Mouse (Mus musculus) cerebellum, adult 11-12 months (tissue): ENCODE measurements at regions not wholly inside any gene's neighbourhood (a gene's known extent, or its start where the extent isn't known, plus 50 kb on each side); places are given as distances from the start of the nearest gene placed in this dataset.
"Not testable (repeated sequence)": the region's sequence is repeated elsewhere in the genome, so short reads cannot be mapped to it uniquely, and the experiment has no call there.

Source experiments
- DNase-seq: peaks from one replicate; pipeline ENCODE4 v3.0.0; 2022

DNA sequence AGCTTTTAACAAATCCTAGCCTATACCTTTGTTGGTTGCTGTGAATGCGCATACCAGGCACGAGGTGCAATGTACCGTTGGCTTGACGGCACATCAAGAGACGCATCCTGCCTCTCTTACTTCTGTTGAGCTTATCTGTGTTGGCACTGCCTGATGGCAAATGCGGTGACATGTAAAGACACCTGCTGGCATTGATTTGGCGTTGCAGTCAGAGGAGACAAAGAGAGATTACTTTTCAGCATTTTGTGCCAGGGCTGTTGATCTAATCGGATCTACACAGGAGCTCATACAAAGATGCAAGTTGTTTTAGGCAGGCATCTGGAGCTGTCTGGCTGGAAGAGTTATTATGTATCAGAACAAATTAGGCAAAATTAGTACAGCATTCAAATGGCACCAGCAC lies 331.5 kb upstream of the Cwc22 start:
- DNase-seq: no peak

DNA sequence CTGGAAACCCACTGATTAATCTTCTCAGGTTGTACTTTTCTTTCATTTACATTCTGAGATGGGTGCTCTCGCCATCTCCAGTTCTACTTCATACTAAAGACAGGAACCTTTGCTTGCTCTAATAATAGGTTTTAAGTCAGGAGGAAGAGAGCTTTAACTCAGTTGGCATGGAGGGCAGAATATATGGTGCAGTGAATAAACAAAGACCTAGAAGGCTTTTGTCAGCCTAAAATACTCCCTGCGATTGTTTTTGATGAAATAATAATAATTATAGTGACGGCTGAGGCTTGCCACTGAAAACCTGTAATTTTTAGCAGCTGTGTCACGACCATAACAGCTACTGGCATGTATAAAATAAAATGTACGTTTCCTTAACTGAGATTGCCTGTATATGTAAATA lies 327.9 kb upstream of the Cwc22 start:
- DNase-seq: no peak

DNA sequence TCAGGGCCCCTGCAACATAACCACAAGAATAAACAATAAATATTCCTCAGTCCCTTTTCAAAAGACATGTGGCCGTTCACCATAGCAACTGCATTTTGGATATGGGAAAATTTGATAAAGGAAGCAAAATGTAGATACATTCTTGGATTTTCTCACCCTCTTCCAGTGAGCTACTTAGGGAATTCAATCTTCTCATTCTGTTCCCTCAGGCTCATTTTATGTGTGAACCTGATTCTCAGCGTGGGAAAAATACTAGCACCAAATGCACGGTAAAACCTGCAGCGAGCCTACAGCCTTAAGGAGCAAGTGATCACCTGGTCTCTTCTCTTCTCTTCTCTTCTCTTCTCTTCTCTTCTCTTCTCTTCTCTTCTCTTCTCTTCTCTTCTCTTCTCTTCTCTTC lies 322.5 kb upstream of the Cwc22 start:
- no peak for DNase-seq

DNA sequence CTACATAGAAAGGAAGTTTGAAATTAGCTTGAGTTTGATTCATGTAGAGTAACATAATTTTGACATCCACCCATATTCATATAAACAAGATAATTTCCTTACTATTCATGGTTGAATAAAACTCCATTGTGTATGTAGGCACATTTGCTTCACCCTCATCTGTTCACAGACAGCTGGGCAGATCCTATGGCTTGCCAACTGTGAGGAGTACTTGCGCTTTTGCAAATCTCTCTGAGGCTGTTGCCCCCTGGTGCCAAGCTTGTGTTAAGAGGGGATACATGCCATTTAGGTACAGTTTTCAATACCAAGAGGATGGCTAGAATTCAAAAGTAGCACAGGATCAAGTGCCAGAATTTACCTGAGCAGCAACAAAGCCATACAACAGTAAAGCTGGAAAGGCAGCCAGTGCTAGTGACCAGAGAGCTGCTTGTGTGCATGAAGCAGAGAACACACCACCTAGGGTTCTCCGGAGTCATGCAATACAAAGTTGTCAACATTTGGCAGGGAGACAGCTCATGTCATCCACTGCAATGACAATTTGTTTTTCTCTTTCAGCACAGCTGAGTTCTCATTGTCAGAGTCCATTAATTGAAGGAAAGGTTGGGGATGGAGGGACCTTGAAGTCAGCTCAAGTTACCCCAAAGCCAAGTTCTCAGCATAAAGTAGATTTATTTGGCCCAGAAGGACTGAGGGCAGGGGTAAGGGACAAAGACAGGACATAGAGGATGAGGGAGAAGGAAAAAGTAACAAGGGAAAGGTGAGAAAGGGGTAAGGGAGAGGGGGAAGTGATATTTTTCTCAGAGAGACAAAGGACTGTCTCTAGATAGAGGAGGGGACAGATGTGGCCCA lies 321.6 kb upstream of the Cwc22 start:
- DNase-seq: no peak

DNA sequence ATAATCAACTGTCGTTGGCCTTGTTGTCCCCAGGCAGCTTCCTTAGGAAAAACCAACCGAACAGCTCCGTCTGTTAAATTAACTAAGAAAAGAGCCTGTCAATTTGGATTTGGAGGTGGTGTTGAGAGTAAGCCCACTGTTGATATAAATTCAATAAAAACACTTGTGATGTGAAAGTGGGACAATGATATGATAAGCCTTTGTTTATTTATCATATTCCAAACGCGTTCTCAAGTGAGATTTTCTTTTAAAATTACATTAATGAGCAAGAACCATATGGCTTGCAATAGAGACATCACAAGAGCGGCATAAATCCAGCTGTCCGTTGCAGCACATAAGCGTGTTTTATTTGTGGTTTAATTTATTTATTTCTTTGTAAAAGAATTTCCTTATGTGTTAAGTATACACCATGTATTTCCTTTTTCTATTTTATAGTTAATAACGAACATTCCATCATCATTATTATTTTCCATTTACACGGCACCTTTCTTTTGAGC lies 307.5 kb upstream of the Cwc22 start:
- DNase-seq: no peak

DNA sequence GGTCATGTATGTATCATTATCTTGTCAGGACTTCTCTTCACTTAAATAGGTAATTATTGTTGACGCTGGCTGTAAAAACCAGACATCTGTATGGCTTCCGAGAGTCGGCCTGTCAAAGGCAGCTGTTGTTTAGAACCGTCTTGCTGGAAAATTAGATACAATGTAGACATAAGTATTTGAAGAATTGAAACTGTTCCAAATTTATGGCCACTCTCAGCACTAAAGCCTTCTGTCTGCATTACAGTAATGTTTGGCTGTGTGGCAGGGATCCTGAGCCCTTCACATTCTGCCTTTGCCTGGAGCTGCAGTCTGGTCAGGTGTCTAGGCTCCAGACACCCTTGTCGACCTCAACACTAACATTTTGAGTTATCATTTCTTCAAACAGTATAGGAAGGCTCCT lies 300.2 kb upstream of the Cwc22 start:
- no peak for DNase-seq

DNA sequence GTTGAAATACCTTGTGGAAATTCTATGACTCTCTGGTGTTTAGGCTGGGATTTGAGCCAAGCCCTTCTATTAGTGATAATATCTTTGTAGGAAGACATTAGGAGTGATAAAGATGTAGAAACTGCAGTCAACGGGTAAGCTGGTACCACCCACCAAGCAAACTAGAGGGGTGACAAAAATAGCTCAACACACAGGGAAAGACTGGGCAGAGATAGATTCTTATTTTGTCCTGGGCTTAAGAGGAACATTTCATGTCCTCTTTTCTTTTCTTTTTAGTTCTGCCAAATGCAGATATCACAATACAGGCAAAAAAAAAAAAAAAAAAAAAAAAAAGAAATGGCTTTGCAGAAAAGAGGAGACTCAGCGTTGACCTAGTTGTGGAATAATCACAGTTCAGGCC lies 294.1 kb upstream of the Cwc22 start:
- no peak for DNase-seq

DNA sequence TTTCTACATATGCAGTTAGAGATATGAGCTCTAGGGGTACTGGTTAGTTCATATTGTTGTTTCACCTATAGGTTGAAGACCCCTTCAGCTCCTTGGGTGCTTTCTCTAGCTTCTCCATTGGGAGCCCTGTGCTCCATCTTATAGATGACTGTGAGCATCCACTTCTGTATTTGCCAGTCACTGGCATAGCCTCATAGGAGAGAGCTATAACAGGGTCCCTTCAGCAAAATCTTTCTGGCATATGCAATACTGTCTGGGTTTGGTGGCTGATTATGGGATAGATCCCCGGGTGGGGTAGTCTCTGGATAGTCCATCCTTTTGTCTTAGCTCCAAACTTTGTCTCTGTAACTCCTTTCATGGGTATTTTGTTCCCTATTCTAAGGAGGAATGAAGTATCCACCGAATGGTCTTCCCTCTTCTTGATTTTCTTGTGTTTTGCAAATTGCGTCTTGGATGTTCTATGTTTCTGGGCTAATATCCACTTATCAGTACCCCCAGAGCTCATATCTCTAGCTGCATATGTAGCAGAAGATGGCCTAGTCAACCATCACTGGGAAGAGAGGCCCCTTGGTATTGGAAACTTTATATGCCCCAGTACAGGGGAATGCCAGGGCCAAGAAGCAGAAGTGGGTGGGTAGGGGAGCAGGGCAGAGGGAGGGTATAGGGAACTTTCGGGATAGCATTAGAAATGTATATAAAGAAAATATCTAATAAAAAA lies 279.4 kb upstream of the Cwc22 start:
- DNase-seq: not testable (repeated sequence)

DNA sequence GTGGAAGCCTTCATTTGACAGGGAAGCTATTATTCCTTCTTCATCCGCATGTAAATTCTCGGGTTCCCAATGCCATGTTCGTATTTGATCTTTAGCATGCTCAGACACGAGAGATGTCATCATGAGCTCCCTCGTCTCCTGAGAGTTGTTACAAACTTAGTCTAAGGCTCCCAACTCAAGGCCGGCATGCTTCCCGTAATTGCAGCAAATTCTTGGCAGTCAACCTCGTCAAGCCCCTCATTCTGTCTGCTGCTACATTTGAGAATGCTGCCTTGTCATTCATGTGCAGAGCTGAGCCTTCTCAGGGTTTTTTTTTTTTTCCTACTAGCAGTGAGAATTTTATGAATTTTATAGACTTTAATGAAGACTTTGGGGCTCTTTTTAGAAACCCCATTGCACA lies 268.3 kb upstream of the Cwc22 start:
- DNase-seq: no peak

DNA sequence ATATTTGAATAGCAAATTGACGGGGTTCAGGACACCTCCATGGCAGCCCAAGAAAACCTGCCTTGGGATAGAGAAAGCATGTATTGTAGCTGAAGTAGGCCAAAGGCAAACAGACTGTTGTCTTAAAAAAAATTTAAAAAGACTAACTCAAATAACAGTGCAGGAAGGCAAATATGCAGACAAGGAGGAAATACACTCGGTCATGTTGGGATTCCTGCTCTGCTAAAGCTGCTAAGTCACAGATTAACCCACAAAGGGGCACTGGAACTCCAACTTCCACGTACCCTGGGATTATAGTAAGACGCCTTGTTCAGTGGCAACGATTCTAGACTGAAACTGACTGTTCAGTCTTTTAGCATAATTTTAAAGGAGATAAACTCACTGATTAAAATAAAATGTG lies 258.9 kb upstream of the Cwc22 start:
- no peak for DNase-seq

DNA sequence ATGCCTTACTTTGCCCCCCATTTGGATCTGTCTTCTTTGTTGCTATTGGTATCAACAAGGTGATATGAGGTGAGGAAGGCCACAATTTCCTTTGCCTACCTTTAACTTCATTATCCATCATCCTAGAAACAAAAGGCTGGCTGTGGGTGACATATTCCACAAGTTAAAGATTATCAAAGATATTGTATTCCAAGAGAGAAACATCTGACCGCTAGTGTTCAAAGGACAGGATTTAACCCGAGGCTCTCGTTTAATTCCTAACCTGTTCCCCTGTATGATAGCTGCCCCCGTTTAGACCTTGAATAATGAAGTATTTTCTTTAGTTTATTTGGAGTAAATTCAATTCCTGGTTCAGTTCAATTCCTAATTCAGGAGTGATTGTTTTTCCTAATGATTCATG lies 249.8 kb upstream of the Cwc22 start:
- no peak for DNase-seq

DNA sequence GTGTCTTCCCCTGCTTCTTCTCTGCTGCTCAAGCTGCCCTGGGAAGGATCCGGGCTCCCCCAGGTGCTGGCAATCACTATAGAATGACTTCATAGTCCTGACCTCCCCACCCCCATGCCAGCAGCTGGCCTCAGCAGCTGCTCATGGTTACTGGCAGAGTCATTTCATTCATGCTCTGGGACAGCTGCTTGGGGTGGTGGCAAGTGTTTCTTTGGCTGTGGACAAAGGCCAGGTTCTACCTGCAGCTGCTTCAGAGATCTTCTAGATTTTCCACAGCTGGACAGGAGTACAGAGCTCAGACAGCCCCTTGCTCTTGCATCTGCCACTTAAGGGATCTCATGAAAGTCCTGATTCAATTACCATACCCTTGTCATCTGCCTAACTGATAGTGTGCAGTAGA lies 243.4 kb upstream of the Cwc22 start:
- no peak for DNase-seq

DNA sequence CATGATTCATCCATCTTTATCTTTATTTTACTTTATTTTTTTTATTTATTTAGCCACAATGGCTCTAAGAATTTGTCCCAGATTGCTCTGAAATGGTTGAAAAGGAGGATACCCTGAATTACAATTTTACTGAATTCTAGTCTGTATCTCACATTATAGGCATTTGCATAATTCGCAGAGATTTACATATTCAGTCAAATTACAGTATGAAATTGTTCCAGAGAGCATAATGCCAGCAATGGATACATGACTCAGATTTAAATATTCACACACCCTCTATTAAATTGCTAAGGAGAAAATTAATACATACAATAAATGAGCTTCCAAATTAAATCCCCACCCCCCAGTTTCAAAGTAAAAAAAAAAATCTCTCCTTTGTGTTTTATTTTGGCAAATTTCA lies 238.8 kb upstream of the Cwc22 start:
- DNase-seq: no peak

DNA sequence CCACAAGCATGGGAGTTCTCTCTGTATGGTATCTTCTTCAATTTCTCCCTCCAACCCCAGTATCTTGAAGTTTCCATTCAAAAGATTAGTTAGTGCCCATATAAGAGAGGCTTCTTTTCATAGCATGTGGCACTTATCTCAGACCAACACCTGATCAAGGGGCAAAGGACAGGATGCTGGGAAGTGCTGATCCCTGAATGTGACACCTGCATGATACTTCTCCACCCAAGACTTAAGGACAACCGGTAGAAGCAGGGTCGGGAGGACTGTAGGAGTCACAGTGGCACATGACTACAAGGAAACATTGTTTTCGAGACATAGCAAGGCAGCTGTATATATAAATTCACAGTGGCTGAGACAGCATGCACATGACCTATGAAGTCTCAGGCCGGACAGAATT lies 227.6 kb upstream of the Cwc22 start:
- no peak for DNase-seq

DNA sequence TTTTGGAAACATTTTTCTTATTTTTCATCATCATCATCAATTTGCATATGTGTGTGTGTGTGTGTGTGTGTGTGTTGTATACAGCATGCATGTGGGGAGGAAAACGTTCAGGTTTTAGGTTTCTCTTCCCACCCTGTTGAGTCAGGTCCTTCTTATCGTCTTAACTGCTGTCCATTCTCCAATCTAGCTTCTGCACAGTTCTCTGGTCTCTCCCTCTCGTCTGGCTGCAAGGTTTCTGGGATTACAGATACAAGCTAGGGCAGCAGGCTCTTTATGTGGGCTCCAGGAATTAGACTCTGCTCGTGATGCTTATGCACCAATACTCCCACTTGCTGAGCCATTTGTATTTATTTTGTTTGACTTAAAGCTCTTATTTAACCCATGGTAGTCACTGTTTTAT lies 226.6 kb upstream of the Cwc22 start:
- no peak for DNase-seq

DNA sequence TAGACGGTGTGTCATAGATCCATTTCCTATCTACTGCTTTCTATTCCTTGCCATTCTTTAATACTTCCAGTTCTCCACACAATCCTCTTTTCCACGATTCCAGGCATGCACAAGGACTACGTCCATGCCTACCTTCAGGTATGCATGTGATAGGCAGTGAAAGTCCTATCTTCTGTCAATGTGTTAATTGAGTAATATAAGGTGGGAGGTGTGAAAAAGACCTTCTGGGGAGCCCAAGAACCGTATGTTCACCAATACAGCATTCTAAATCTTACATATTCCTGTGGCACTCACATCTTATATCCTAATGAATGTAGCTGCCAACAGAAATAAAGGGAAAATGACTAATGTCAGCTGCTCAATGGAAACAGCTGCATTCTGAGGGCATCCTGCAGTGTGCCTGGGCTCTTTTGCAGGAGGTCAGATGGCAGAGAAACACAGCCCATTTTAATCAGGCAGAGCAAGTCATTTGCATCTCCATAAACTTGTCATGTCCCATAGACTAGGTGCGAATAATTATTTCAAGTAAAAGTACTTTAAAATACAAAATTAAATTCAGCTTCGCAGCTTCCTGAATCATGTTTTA lies 224.1 kb upstream of the Cwc22 start:
- DNase-seq: no peak

DNA sequence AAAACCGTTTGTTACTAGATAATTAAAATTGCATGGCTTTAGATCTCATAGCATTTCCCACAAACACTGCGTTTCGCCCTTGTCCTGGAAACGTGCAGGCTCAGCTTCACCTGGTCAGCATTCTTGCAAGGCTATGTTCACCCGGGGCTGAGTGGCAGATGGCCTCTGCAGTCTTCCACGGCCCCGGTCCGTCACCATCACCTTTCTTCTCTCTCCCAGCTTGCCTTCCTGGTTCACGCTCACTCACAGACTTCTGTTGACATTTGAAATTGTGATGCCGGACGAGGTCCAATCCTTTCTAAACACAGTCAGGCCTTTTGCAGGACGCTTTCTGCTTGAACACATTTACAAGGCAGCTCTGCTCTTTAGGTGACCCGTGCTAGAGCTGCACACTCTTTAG lies 219.3 kb upstream of the Cwc22 start:
- peak; percentile 66 for DNase-seq

DNA sequence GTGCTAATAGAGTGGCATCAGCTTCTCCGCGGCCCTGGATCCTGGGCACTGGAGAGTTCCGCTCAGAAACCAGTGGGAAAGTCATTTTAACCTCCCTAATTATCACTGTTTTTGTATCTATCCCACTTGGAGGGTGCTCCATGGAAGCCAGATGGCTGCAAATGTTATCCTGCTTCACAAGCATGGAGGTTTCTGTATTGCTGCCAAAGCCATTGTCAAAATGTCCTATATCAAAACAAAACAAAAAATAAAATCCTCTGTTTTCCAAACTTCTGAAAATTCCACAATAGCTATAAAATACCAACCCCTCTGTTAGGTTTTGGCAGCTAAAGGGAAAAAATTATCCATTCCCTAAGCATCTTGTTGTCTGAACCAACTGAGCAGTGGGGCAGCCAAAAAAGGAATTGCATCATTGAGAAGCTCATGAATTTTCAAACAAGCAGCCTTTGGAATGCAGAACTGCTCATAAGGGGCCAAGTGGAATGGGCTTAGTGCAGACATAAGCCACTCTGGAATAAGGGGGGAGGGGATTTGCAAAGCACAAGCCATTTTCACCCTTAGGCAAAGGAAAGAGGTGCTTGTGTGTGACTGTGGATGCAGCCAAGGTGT lies 213.8 kb upstream of the Cwc22 start:
- peak; percentile 69 for DNase-seq

DNA sequence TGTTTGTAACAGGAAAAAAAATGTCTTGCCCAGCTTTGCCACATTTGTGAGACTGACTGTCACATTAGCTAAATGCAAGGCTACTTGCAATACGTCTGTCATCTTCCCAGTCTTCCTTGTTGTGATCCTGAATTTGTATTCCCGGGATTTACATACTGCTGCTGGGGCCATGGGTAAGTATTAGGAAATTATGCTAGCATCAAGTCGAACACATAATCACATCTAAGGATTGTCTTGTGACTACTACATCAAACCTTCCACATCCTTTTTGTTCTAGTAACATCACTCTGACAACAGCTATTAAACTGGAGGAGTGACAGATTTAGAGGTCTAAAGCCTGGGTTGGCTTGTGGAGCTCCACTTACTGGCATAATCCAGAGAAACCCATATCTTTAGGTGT lies 164.2 kb upstream of the Cwc22 start:
- DNase-seq: no peak

DNA sequence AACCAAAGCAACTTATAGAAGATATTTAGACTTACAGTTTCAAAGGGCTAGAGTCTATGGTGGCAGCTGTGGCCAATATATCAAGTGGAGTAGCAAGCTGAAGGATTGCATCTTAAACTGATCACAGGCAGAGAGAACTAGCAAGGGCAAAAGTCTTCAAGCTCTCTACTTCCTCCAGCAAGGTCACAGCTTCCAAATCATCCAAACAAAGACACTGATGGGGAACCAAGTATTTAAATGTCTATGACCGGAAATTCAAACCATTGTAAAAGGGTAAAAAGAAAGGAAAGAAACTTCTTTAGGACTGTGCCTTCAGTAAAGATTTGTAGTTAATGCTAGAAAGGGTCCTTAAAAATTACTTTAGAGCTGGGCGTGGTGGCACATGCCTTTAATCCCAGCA lies 149.4 kb upstream of the Cwc22 start:
- no peak for DNase-seq

DNA sequence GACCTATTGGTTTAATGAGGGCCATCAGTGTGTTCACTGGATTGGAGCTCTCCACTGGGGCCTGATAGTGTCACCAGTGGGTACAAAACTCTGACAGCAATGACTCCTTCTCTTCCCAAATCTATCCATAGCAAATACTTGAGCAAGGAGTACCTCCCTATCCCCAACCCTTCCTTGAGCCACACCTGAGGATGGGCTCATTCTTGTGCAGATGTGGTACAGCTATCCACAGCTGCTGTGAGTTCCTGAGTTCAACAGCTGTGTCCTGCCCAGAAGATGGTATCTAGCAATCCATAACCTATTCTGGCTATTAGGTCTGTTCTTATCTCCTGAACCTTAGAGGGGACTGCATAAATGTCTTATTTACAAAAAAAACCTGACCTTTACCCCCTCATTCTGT lies 148.7 kb upstream of the Cwc22 start:
- no peak for DNase-seq

DNA sequence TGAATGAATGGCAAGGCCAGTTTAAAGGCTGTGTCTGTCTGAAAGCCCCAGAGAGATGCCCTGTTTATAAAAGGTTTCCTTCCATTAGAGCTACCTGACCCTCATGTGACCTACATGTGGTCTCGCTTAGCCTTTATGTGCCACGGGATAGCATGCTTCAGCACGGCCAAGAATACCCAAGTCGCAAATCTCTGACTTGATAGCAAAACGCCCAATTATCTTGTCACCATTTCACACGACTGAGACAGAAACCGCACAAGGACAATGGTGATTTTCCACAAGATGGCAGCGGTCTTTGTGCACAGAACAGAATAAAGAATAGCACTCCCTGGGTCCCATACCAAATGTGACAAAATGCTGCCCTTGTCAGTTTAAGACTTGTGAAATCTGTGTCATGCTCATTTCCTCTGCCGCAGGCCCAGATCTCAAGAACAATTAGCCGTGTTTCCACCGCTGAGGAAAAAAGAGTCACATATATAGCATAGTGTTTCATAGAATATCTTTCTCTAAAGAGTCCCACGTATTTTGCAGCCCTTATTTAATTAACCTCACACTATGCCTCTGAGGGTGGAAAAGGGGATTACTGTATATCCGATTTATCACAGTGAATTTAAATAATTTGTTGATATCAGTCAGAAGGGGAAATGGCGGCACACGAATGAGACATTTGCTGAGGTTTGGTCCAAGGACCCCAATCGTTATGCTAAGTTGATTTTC lies 118.3 kb upstream of the Cwc22 start:
- DNase-seq: no peak

DNA sequence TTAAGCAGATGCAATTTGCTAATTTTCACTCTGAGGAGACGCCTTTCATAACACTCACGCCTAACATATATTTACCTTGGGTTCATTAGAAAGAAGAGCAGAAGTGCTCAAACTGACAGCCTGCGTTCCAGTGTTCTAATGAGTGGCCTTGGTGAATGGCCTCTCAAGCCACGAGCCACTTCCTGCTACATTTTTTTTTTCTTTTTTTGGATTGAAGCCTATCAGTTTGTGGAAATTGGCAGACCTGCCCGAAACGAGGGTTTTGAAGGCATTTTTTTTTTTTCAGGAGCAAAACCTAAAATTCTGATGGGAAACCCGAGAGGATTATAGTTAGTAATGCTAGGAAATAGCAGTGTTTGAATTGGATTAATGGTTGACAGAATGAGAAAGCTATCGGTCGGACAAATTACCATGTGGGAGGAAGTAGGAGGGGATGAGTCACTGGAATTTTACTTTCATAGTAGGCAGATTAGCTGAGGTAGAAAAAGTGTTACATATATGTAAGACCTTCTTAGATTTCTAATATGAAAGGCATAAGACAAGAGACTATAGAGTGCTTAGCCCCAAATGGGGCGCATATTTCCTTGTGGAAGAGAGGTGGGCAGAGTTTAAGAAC lies 113.7 kb upstream of the Cwc22 start:
- no peak for DNase-seq
